Mouse (Mus musculus) brown adipose tissue, adult 24 weeks (tissue): Measurements from ENCODE around the gene Zc3h12c. TPM values are rescaled to one million over a fixed set of nuclear protein-coding genes. Genes with fewer than 3 reads are reported as not detected.

Experiments
- H3K27ac ChIP-seq: fragments of 200-500 bp; replicated peaks from 2 replicates; pipeline ENCODE4 v1.5.1; 2012; ENCODE audit warnings: low read depth, mild to moderate bottlenecking, low read length
- H3K4me1 ChIP-seq: fragments of 200-500 bp; 2 replicates; pipeline ENCODE4 v1.6.1; 2012; ENCODE audit warnings: low read length, mixed read lengths; ENCODE audit not compliant: control insufficient read depth, insufficient read depth, insufficient read length
- H3K4me3 ChIP-seq: fragments of 200-500 bp; 2 replicates; pipeline ENCODE4 v1.5.1; 2012; ENCODE audit warnings: low read depth, mild to moderate bottlenecking, low read length, moderate library complexity; ENCODE audit not compliant: insufficient read depth
- polyA plus RNA-seq: library from polyadenylated mRNA; stranded (reverse); fragments of >200 nt; gene quantifications from 2 replicates; pipeline ENCODE4 v1.2.4, GENCODE M21; 2012; ENCODE audit not compliant: missing spikeins, insufficient read depth, insufficient read length

The Zc3h12c gene
- polyA plus RNA-seq, 1 experiment: 1.5 TPM

- Histone ChIP-seq H3K27ac (no peak overlapping the region), H3K4me3 (no peak overlapping the region), H3K4me1 (no peaks in the 10 kb centered on the region)
These were observed 6.3 kb upstream of the Zc3h12c start for GRCm38 (mm10) chr9:52174671-52175111.

- Histone ChIP-seq H3K27ac (no peak overlapping the region), H3K4me3 (no peak overlapping the region), H3K4me1 (no peaks in the 10 kb centered on the region)
These were observed 5.6 kb upstream of the Zc3h12c start for GRCm38 (mm10) chr9:52173937-52174336.

GRCm38 (mm10) chr9:52172550-52172949, 4.2 kb upstream of the Zc3h12c start:
- H3K27ac ChIP-seq: no peak overlapping the region
- no peaks in the 10 kb centered on the region for H3K4me1 ChIP-seq
- no peak overlapping the region for H3K4me3 ChIP-seq

- Histone ChIP-seq H3K4me3 (no peak overlapping the region), H3K27ac (no peak overlapping the region), H3K4me1 (no peaks in the 10 kb centered on the region)
These were observed 2.3 kb upstream of the Zc3h12c start for GRCm38 (mm10) chr9:52170671-52171070.

GRCm38 (mm10) chr9:52170131-52170530, 1.8 kb upstream of the Zc3h12c start:
- Histone ChIP-seq H3K4me1 (no peaks in the 10 kb centered on the region), H3K27ac (no peak overlapping the region), H3K4me3 (no peak overlapping the region)

- Histone ChIP-seq H3K4me1 (no peaks in the 10 kb centered on the region; the same call in 1 of the 2 replicates), H3K27ac (no peak overlapping the region; the same call in 1 of the 2 replicates), H3K4me3 (peak overlapping the region; percentile 98)
These were observed 406 bp upstream of the Zc3h12c start for GRCm38 (mm10) chr9:52168686-52169270.

- Histone ChIP-seq H3K4me3 (peak overlapping the region; percentile 98), H3K4me1 (no peaks in the 10 kb centered on the region; the same call in 1 of the 2 replicates), H3K27ac (peak overlapping the region; percentile 73)
These were observed 888 bp downstream of the Zc3h12c start for GRCm38 (mm10) chr9:52167506-52167862.

GRCm38 (mm10) chr9:52167084-52167483, 1.3 kb downstream of the Zc3h12c start:
- no peak overlapping the region; the same call in 1 of the 2 replicates for H3K4me3 ChIP-seq
- H3K27ac ChIP-seq: no peak overlapping the region
- no peaks in the 10 kb centered on the region; the same call in 1 of the 2 replicates for H3K4me1 ChIP-seq

GRCm38 (mm10) chr9:52165706-52166090, 2.7 kb downstream of the Zc3h12c start:
- no peaks in the 10 kb centered on the region; the same call in 1 of the 2 replicates for H3K4me1 ChIP-seq
- H3K4me3 ChIP-seq: no peak overlapping the region
- no peak overlapping the region for H3K27ac ChIP-seq

- H3K4me3 ChIP-seq: no peak overlapping the region
- no peak overlapping the region for H3K27ac ChIP-seq
- H3K4me1 ChIP-seq: no peaks in the 10 kb centered on the region; the same call in 1 of the 2 replicates
These were observed 3.2 kb downstream of the Zc3h12c start for GRCm38 (mm10) chr9:52165076-52165705.

GRCm38 (mm10) chr9:52160512-52160911, 7.9 kb downstream of the Zc3h12c start:
- H3K4me3 ChIP-seq: no peak overlapping the region
- H3K4me1 ChIP-seq: peaks cover 3% of the 10 kb centered on the region
- no peak overlapping the region for H3K27ac ChIP-seq

- Histone ChIP-seq H3K4me3 (no peak overlapping the region), H3K4me1 (peaks cover 8% of the 10 kb centered on the region), H3K27ac (no peak overlapping the region)
These were observed 9.8 kb downstream of the Zc3h12c start for GRCm38 (mm10) chr9:52158561-52158960.

GRCm38 (mm10) chr9:52155417-52155816, 13.0 kb downstream of the Zc3h12c start:
- Histone ChIP-seq H3K4me1 (peaks cover 11% of the 10 kb centered on the region), H3K4me3 (no peak overlapping the region), H3K27ac (no peak overlapping the region)

GRCm38 (mm10) chr9:52154253-52154652, 14.1 kb downstream of the Zc3h12c start:
- H3K4me1 ChIP-seq: peaks cover 11% of the 10 kb centered on the region
- H3K4me3 ChIP-seq: no peak overlapping the region
- H3K27ac ChIP-seq: no peak overlapping the region

GRCm38 (mm10) chr9:52152076-52152826, 16.1 kb downstream of the Zc3h12c start:
- H3K27ac ChIP-seq: no peak overlapping the region
- no peak overlapping the region for H3K4me3 ChIP-seq
- peaks cover 11% of the 10 kb centered on the region for H3K4me1 ChIP-seq
